Mouse (Mus musculus) kidney, postnatal 14 days (tissue): Measurements from ENCODE around the gene Tcp11l1.

Experiments
- DNase-seq: peaks from one replicate; pipeline ENCODE4 v3.0.0; 2022; ENCODE audit warnings: mixed read lengths

The Tcp11l1 gene

DNA sequence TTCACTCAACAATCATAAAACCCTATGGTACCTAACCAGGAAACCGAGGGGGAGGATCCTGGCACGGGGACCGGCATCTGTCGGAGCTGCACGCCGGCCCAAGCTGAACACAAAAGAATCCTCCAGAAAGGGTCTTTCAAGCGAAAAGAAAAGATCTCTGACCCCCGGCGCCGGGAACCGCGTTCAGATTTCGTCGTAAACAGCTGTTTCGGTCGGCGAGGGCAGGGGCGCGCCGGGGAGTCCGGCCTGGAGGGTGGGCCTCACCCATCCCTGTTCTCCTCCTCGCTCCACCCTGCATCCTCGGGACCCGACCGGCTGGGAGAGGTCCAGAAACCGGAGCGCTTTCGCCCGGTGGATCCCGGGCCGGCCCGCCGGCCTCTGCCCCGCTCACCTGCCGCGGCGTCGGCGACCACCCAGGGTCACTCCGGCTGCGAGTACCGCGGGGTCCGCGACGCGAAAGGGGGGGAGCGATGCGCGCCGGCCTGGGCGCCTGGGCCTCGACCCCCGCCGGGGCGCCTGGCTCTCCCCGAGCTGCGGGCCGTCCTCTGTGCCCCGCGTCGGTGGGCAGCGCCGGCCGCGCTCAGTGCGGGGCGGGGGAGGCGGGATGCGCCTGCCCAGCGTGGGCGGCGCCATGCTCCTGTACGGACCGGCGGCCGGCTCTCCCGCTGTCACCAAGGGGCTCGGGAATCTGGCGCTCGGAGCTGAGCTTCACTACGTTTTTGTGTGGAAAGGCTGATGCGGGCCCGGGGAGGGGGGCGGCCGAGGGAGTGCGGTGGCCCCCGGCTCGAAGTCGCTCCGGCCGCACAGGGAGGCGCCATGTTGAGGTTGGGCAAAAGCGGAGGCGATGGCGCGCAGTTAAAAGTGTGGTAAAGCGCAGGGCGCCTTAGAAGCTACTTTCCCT lies at the start of gene Tcp11l1:
Gene Tcp11l1, minus strand, starts transcription at position 585 of the 901 bp plus-strand sequence.
- DNase-seq, result peak; percentile 72

DNA sequence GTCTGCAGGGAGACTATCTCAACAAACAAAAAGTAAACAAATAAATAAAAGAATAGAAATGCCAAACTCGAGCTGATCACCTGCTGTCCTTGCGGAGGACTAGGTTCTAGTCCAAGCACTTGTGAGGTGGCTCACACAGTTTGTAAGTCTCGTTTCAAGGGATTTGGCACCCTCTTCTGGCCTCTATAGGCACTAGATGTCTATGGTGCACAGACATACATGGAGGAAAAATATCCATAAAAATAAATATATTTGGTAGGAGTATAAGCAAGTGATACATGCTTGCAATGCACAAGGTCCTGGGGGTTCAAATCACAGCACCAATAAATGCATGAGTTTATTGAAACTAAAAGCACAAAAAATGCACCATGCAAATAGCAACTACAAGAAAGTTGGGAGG lies 38.6 kb upstream of the Tcp11l1 start:
- DNase-seq, result peak; percentile 16

DNA sequence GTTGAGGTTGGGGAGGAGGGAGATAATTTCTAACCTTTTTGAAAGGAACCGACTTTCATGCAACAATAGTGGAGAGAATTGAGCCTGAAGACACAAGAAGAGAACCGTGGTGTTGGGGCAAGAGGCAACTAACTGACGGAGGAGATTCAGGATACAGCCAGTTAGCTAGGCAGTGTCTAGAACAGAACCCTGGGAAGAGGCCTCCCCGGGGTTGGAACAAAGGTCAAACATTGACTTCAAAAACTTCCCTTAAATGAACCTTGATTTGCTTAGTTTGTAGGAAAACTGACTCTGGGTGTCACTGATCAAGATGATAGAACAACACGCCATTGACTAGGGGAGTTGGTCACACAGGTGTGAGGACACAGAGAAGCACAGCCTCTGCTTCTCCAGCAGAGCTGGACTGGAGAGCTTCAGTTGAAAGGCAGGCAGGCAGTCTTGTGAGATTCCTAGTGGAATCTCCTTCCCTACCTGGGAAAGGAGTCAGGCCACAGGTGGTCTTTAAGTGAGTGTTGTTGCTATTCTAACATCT lies 36.7 kb upstream of the Tcp11l1 start:
- no peak for DNase-seq

DNA sequence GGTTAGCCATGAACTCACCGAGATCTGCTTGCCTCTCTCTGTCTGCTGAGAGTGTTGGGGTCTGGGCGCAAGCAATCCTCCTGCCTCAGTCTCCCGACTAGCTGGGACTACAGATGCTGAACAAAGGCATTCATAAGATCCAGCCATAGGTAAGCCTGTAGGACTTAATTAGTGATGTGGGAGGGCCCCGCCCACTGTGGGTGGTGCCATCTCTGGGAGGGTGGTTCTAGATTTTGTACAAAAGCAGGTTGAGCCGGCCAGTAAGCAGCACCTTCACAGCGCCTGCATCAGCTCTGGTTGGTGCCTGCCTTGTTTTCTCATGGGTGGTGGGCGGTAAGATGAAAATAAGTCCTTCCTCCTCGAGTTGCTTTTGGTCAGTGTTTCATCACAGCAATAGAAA lies 34.3 kb upstream of the Tcp11l1 start:
- DNase-seq, result peak; percentile 12

DNA sequence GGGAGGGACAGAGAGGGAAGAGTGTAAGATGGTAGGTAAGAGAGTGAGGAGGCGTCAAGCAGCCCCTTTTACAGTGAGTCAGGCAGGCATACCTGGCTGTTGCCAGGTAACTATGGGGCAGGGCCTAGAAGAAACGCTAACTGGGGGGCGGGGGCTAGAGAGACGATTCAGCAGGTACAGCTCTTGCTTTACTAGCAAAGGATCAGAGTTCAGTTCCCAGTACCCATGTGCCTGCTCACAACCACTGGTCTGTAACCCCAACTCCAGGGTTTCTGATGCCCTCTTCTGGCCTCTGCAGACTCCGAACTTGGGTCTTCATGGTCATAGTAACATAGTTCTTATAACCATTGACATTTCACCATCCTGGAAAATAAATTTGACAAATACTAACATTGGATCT lies 32.0 kb upstream of the Tcp11l1 start:
- DNase-seq, result peak; percentile 32

DNA sequence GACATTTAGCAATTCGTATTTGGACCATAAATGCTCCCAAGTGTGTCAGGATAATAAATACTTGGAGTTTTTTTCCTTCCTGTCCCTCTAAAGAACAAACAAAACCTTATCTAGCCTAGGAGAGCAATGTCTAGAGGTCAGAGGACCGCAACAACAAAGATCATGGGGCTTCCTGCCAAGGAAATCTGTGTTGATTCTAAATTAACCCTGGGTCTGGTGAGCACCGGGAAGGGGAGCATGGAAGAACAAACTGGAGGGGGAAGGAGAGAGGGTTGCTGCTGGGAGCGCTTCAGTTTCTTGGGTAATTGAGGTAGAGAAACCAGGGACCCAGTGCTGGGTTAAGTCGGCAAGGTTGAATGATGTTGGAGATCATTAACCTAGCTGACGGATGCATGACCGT lies 31.2 kb upstream of the Tcp11l1 start:
- DNase-seq, result peak; percentile 71

DNA sequence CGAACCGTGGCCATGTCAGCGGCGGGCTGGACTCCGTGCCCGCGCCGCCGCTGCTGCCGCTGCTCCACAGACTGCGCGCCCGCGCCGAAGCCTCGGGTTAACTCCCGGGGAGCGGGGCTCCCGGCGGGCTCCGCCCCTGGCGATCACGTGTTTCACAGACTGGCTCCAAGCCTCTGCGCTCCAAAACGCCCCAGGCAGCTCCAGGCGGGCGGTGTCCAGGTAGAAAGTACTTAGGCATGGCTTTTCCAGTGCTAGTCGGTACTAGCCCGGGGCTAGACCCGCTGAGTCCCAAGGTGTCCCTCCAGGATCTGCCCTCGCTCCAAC lies 30.7 kb upstream of the Tcp11l1 start, which contains the start of gene Depdc7:
Gene Depdc7, minus strand, starts transcription at position 138 of the 324 bp plus-strand sequence.
- peak; percentile 95 for DNase-seq

DNA sequence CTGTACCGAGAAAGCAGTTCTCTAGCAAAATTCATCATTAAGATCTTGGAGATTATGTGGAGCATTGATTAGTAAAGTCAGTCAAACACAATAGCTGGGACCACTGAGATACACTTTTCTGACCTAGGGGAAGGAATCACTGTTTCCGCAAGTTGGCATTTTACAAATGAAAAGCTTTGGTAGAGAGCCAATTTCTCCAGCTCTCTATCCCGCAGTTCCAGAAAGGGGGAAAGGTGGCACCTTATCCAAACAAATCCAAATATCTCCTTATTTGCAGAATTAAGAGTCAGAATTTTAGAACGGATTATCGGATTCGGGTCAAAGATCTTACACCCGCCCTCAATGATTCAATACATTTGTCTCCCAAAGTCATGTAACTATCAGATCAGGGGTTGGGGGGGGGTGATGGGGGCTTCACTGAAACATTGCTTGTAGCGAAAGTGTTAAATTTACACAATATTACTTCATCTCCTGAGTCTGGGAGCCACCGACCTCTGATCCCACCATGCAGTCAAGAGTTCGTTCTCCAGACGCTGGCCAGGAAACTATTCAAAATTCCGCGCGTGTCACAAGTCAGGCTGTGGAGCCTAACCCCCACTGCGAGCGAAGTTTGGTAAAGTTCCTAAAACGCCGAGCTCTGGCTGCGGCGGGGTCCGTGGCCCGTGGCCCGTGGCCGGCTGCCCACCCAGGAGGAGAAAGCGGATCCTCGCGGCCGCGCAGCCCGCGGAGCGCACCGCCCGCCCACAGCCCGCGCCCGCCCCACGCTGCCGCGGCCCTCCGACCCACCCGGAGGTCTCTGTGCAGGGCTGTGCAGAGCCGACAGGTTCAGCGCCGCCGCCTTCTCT lies 30.1 kb upstream of the Tcp11l1 start:
- DNase-seq, result no peak

DNA sequence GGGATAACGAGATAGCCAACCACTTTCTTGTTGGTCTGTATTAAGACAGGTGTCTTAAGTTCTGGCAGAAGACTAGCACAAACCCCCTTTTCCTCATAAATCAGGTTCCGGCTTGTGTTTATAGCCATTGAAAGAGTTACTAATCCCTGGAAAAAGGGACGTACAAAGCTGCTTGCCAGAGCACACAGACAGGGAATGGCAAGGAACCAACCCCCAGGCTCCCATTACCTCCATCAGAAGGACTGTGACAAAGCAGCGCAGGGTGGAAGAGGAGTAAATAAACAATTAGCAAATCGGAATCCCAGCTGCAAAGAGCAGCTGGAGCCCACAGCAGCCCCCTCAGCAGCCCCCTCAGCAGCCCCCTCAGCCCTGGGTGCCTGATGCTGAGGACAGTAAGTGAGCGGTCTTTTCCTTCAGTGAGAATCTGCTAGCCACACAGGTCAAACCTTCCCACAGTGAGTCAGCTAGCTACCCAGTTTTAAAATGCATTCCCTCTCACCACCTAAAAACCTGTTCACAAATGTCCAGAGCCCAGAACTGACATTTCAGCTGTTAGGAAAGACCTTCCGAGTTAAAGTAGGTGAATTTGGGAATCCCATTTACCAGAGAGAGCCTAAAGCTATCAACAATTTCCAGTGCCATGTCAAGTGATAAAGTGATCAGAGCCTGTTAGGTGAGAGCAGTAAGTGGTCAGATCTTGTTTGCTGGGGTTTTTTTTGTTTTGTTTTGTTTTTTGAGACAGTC lies 29.2 kb upstream of the Tcp11l1 start:
- DNase-seq, result no peak

DNA sequence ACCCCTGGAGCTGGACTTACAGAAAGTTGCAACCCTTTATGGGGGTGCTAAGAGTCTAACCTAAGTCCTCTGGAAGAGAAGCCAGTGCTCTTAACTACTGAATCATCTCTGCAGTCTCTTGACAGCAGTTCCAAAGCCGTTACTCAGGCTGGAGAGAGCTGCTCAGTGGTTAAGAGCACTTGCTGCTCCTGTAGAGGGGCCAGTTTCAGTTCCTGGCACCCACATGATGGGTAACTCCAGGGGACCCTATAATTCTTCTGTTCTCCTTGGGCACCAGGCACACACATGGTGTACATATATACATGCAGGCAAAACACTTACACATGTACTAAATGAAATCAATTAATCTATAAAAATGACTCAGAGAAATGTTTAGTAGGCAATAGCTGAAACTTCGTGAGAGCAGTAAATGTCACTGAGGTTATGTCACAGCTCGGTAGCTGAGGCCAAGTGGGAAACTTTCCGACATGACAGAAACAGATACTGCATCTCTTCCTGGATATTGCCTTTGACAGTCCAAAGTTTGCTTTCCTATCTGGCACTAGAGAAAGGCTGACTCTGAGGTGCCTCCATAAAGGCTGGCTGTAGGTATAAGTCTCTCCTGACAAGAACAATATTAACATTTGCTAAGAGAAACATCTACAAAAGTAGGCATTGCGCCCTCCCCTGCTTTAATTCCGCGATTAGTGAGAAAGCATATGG lies 28.4 kb upstream of the Tcp11l1 start:
- no peak for DNase-seq

DNA sequence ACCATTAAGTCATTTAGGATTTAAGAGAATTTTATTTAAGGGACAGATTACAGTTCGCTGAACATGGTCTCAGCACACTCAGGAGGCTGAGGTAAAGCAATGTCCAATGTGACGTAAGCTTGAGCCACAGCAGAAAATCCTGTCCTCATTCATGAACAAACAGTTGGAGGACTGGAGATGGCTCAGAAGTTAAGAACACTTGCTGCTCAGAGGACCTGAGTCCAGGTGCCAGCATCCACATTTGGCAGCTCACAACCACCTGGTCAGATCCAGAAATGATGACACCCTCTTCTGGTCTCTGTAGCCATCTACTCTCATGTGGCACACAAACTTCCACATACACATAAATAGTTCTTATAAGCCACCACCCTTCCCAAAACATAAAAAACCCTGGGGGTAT lies 27.7 kb upstream of the Tcp11l1 start:
- no peak for DNase-seq

DNA sequence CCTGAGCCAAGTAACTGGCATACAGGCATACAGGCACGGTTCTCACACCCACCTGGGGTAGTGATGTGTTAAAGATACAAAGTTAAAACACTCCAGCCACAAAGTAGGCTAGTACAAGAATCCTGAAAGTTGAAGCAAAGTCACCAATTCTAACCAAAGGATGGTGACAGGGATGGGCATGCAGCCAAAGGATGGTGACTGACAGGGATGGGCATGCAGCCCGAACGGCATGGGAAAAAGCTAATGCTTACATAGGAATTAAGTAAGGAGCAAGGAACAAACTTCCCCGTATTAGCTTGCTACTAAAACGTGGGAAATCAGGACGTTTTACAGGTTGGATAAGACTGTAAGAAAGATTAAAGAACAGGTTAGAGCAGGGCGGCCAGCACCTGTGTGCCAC lies 24.3 kb upstream of the Tcp11l1 start:
- no peak for DNase-seq

DNA sequence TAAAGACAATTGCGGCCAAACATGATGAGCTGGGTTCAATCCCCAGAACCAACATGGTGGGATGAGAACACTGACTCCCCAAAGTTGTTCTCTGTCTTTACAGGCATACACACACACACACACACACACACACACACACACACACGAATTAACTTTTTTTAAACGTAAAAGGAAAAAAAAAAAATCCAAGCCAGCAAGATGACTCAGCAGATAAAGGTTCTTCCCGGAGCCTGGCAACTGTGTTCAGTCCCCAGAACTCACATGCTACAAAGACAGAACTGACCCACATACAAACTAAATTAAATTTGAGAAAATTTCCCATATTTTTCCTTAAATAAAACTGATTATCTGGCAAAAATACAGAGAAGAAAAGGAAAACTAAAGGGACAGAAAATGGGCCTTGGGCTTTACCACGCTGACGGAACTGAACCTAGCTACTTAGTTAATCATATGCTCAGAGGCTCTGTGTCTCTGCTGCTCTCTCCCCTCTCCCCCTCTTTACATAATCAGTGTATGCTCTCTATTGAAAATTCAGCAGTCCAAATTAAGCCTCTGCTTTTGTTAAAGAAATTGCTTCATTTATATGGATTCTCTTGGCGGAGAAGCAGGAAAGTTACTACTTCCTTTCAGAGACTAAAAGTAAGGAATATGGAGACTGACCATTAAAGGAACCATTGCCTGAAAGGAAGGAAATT lies 20.7 kb upstream of the Tcp11l1 start:
- DNase-seq, result no peak

DNA sequence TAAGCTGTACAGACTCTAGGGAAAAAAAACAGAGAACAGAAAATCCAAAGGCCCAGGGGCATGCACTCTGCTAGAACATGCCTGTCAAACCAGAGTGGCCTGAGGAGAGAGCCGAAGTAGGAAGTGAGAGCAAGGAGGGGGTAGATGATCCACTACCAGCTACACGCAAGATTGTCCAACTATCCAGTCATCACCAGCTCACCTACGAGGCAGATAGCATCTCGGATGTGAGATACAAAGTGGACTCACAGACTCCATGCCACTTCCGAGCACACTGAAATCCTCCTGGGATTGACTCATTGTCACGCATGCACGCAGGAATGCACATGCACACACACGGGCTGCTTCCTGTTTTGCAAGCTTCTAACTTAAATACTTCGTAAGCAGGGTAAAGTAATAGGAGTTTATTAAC lies 20.1 kb upstream of the Tcp11l1 start:
- DNase-seq, result no peak

DNA sequence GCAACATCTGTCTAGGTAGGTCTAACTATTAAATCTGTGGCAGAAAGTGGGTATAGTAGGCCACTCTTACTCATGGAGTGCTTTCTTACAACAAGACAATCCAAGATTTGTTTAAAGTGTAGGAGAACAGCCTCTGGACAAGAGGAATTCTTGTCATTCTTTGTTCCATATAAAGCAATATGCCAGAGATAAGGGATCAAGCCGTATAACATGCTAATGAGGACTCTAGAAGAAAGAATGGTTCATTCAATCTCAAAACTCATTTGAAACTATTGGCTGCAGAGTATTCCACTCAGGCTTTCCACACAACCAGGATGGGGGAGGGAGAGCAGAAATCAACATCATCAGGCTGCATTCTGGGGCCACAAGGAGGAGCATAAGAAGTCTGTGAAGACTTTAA lies 15.4 kb upstream of the Tcp11l1 start:
- no peak for DNase-seq

DNA sequence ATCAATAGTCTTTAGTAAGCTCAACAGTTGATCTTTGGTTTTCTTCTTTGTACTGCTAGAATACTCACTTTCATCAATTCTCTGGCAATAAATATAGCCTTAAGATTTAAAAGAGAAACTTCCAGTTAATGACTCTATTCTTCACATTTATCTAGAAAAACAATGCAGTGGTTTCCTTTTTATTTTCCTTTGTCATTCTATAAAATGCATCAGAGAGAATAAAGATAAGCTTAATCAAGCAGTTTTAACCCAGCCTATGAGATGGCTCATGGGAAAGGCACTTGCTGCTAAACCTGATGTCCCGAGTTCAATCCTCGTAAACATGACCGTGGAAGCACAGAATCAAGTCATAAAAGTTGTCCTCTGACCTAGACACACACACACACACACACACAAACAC lies 10.1 kb upstream of the Tcp11l1 start:
- DNase-seq, result no peak

DNA sequence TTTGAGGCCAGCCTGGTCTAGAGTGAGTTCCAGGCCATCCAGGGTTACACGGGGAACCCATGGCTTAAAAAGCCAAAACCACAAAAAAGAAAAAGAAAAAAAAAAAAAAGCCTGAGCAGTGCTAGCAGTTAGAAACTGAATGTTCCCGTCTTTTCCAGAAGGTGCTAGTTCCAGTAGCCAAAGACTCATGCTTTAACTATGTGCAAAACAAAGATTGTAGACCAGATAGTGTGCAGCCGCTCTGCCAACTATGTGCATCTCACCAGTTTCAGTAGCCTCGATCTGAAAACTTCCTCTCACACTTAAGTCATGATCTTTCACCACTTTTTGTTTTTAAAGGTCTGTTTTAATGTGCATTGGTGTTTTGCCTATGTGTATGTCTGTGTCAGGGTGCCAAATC lies 5.9 kb upstream of the Tcp11l1 start:
- no peak for DNase-seq

DNA sequence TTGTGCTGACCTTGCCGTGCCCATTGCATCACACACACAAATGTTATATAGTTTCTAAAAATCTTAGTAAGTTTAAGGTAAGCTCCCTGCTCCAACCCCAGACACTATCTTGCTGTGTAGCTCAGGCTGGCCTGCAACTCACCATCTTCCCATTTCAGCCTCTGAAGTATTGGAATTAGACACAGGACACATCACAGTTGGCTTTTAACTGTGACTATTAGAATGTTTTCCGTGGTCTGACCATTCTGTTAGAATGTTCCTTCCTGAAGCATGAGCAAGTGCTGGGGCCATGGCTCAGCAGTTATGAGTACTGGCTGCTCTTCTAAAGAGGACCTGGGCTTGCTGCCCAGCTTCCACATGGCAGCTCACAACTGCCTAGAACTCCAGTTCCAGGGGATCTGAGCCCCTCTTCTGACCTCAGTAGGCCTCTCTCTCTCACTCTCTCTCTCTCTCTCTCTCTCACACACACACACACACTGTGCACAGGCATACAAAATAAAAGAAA lies 5.3 kb upstream of the Tcp11l1 start:
- DNase-seq, result no peak

DNA sequence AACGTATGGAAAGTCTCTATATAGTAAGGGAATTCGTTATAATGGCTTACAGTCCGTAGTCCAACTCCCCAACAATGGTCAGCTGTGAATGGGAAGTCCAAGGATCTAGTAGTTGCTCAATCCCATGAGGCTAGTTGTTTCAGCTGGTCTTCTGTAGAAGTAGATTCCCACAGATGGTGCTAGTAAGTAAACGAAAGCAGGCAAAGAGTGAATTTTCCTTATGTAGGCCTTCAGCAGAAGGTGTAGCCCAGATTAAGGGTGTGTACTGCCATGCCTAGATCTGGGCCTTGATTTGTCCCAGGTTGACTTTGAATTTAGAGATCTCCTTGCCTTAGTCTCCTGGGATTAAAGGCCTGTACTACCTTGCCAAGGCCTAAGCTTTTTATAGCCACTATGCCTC lies 4.3 kb upstream of the Tcp11l1 start, which contains the start of gene Pin1rt1:
Gene Pin1rt1, minus strand, starts transcription at position 101 of the 400 bp plus-strand sequence.
- DNase-seq, result no peak

DNA sequence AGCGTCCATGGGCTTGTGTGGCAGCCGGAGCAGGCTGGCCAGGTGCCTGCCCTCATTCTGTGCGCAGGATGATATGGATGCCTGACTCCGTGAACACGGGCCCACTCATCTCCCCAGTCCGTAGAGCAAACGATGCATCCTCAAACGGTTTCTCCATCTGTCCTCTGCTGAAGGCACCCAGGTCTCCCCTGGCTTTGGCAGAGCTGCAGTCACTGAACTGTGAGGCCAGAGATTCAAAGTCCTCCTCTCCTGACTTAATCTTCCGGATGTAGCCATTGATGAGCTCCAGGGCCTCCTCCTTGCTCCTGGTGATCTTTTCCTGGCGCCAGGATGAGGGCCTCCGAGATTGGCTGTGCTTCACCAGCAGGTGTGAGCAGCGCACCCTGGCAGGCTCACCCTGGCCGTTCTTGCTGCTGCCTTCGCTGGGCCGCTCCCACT lies 2.3 kb upstream of the Tcp11l1 start:
- DNase-seq, result peak; percentile 27

DNA sequence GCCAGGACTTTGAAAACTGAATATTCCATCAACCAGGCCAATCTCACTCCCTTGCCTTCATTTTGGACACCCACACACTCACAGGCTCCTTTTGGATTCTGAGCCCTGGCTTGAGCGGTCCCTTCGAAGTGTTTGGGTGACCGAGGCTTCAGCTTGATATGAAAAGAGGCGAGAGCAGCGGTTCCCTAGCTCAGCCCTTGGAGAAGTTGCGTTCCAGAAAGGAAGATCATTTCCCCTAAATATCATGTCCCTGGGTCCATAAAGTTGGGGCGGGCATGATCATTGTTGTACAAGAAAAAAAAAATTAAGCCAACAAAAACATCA lies 479 bp upstream of the Tcp11l1 start:
- DNase-seq, result no peak
